Mouse (Mus musculus) liver, embryonic 15.5 days (tissue): Measurements from ENCODE around the gene Golga7b. TPM values are rescaled to one million over a fixed set of nuclear protein-coding genes. Genes with fewer than 3 reads are reported as not detected.

Experiments used
- microRNA-seq: library from miRNA; unstranded; fragments of <30 nt; microRNA quantifications from one replicate; pipeline ENCODE4, GENCODE M21; 2016
- polyA plus RNA-seq: library from polyadenylated mRNA; unstranded; fragments of >200 nt; fragmentation: Nextera tagmentation; extraction: Ambion mirVana; gene quantifications from 2 replicates; pipeline ENCODE4 v1.2.1, GENCODE M21; 2015

Gene Golga7b
- polyA plus RNA-seq, 1 experiment from 2014 or later, result not detected

Small RNAs within 50 kb of the gene (microRNA-seq; reads per million reads assigned to microRNA genes)
- not detected for gene Gm26339
- not detected for gene Mir3085

Other genes starting within 250 kb of the Golga7b start
- 0.17 and 0.21 TPM in 2 replicates for gene Ankrd2, start 211.6 kb upstream of the Golga7b start, polyA plus RNA-seq
- gene Hoga1, start 202.0 kb upstream of the Golga7b start, polyA plus RNA-seq, result 50.6 and 59.0 TPM in 2 replicates
- 0.22 and 0.26 TPM in 2 replicates for gene 4933411K16Rik, start 195.3 kb upstream of the Golga7b start, polyA plus RNA-seq
- gene Morn4, start 161.2 kb upstream of the Golga7b start, polyA plus RNA-seq, result 1.4 TPM in 2 replicates
- 10.5 and 11.1 TPM in 2 replicates for gene Pi4k2a, start 157.1 kb upstream of the Golga7b start, polyA plus RNA-seq
- gene Avpi1, start 118.5 kb upstream of the Golga7b start, polyA plus RNA-seq, result 19.9 and 25.0 TPM in 2 replicates
- gene Marveld1, start 100.2 kb upstream of the Golga7b start, polyA plus RNA-seq, result 3.2 and 4.7 TPM in 2 replicates
- 8.8 and 10.1 TPM in 2 replicates for gene Zfyve27, start 83.6 kb upstream of the Golga7b start, polyA plus RNA-seq
- gene Sfrp5, start 45.3 kb upstream of the Golga7b start, polyA plus RNA-seq, result 0.12 TPM in 1 of 2 replicates, not detected in the other
- gene Crtac1, start 184.2 kb downstream of the Golga7b start, polyA plus RNA-seq, result 0.03 and 0.06 TPM in 2 replicates